Mouse (Mus musculus) thymus, adult 18-20 months (tissue): ENCODE data around the gene Cav2.
A peak's percentile ranks its signal among the peaks of the same experiment; 100 is the strongest.

Experiments used
- DNase-seq, 2 experiments: peaks; one replicate each; pipeline ENCODE4 v3.0.0; 2022; ENCODE audit warnings: mixed read lengths in 2 of 2

Gene Cav2

GRCm38 (mm10) chr6:17280939-17281756 lies at the start of gene Cav2:
TSS of gene Cav2 (plus strand) at chr6:17281185.
- DNase-seq = peak; percentile 28 to 30

DNA sequence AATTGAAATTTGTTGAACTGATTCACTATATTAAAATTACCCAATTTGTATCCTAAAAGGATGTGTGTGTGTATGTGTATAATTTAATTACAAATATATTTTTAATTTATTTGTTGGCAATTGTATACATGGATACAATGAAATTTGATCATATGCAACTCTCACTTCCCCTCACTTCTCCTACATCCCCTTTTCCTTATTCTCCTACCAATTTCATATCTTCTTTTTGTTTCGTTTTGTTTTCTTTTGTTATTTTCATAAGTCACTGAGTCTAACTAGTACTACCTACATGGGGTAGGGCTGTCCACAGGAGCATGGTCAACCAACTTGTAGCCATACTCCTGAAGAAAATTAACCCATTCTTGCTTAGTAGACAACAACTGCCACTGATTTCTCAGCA lies 41.3 kb upstream of the Cav2 start:
- DNase-seq = no peak

DNA sequence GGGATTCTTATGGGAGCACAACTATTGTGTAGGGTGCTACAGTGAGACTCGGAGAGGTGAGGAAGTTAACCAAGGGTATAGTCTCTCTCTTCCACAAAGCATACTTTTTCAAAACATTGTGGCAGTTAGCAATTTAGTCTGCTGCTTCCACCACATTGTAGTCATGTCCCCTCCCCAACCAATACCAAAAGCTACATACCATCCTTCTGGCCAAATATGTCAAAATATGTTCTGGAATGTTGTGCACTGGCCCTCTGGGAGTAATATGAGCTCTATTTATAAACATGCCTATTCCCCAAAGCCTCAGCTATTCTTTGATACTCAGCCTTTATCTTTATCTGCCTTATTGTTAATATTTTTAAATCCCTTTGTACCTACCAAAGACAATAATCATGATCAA lies 40.0 kb upstream of the Cav2 start:
- DNase-seq = no peak

- DNase-seq = no peak
Measured at GRCm38 (mm10) chr6:17246959-17247358, 34.0 kb upstream of the Cav2 start.

GRCm38 (mm10) chr6:17247673-17248072 lies 33.3 kb upstream of the Cav2 start:
- no peak for DNase-seq

GRCm38 (mm10) chr6:17248241-17248640 lies 32.7 kb upstream of the Cav2 start:
- DNase-seq = no peak

- no peak for DNase-seq
Measured at GRCm38 (mm10) chr6:17251958-17252357, 29.0 kb upstream of the Cav2 start.

GRCm38 (mm10) chr6:17258142-17258541 lies 22.8 kb upstream of the Cav2 start:
- DNase-seq = no peak

DNA sequence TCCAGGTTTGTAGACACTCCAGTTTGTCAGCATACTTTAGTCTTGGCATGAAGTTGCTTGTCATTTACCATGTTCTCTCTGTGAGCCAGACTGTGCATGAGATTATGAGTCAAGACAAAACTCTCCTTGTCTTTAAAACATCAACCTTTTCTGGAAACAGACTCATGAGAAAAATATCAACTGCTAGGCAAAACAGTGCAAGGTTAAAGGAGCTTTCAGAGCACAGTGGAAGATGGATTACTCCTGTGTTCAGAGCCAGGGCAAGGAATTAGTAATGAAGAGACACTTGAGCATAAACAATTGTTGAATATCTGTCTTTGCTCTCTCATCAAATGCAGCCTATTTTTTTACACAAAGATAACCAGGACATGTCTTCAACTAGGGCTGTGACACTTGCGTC lies 22.1 kb upstream of the Cav2 start:
- no peak for DNase-seq

DNA sequence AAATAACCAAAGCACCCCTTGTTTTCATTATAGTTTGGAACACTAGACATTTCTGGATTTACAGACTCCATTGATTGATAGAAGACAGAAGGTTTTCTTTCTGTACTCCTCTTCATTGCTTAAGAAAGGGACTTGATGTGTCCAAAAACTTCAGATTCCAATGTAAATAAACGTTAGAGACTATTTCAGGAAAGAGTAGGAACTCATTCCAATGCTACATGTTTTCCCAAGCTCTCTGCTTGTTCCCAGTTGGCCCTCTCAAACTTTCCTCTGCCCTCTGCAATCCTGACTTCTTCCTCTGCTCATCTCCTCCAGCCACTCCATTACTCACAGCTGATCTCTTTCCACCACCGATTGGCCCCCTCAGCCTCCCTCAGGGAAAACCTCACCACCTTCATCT lies 18.2 kb upstream of the Cav2 start:
- DNase-seq = no peak

- no peak for DNase-seq
Measured at GRCm38 (mm10) chr6:17265043-17265442, 15.9 kb upstream of the Cav2 start.

DNA sequence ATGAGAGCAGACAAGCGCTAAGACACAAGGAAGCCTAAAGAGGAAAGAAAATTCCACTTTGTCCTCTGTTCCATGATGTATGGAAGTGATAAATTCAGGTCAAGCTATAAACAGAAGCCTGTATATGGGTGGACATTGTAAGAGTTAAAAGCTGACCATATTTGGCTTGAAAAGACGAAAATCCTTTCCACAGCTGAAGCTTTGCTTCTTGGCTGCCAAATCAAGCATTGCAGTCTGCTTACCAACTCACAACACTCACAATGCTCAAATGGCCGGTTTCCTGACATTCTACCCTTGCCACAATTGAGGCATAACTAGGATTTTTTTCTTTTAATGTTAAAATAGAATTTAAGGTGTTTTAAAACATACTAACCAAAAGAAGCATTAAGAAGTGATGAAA lies 14.5 kb upstream of the Cav2 start:
- no peak for DNase-seq

DNA sequence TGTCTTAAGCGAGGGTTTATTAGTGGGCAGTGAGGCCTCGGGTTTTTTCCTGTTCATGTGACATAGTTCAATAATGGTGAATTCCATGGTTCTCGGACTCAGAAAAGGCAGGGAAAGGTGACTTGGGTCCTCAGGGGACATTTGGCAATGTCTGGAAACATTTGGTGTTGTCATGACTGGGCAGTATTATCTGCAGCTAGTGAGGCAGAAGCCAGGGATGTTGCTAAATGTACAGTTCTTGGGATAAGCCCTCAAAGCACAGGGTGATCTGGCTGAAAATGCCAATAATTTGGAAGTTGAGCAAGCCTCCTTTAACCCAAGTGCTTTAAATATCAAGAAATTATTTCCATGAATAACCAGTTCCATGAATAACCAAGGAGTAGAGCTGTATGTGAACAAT lies 2.6 kb upstream of the Cav2 start:
- no peak for DNase-seq

DNA sequence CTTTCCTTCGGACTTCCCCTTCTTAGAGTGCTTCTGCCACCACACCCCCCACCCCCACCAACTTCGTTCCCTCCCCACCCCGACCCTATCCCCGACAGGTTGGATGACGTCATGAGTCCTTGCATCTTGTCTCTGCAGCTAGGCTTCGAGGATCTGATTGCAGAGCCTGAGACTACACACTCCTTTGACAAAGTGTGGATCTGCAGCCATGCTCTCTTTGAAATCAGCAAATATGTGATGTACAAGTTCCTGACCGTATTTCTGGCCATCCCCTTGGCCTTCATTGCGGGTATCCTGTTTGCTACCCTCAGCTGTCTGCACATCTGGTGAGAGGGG lies 740 bp downstream of the Cav2 start:
- no peak for DNase-seq

GRCm38 (mm10) chr6:17282159-17282558 lies 1.2 kb downstream of the Cav2 start:
- DNase-seq = no peak

DNA sequence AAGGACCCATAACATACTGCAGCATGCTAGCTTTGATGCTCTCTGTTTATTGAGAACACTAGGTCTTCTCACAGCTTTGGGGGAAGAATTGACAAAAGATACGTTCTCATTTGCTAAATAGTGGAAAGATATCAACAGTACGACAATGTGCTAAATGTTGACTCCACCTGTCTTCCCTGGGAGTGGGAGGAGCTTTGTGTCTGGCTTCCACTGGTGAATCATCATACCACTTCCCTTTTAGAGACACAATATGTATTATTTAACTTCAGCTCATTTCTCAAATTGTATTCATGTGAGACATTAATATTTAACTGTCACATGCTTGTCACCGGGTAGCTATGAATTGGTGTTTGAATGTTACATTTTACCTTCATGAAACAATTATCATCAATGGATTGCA lies 2.8 kb downstream of the Cav2 start:
- DNase-seq = no peak

DNA sequence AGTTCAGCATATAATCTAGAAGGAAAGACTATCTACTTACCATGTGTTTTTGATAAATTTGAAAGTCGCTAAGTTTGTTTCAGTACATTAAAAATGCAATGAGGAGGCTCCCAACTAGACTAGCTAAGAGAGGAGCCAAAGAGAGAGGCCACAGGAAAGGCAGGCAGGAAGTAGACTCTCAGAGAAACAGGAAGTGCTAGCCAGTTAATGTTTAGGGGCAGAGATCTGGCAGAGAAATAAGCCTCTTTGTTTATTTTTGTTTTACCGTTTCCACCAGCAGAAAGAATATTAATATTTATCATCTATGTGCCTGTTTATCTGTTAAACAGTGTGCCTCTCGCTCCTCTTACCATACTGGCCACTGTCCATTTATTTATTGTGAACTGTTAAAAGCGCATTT lies 5.4 kb downstream of the Cav2 start:
- DNase-seq = no peak

GRCm38 (mm10) chr6:17295116-17295515 lies 14.1 kb downstream of the Cav2 start:
- no peak for DNase-seq

GRCm38 (mm10) chr6:17305954-17306601 lies 25.1 kb downstream of the Cav2 start, which contains the start of gene Cav1:
TSS of gene Cav1 (plus strand) at chr6:17306335.
- peak in 1 of 2 experiments; percentile 14 for DNase-seq

GRCm38 (mm10) chr6:17306602-17307325 lies 25.8 kb downstream of the Cav2 start:
- no peak for DNase-seq

DNA sequence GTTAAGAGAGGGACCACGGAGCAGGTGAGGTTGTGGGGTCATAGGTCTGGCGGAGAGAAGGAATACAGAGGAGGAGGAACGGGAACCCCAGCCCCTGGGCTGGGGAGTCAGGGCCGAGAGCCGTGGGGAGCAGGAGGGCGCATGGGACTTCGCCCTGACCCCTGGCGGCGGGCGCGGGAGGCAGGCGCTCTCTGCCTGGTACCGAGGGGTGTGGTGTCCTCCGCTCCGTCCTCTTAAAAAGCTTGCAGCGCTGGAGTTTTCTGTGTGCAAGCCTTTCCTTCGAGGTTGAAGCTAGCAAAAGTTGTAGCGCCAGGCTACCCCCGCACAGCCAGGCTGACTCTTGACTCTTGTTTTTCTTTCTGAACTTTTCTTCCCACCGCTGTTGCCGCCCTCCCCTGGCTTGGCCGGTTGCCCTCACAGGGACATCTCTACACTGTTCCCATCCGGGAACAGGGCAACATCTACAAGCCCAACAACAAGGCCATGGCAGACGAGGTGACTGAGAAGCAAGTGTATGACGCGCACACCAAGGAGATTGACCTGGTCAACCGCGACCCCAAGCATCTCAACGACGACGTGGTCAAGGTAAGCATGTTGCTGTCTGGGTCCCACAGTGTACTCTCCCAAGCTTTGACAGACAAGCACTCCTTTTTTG lies 26.6 kb downstream of the Cav2 start:
- DNase-seq = peak in 1 of 2 experiments; percentile 17

DNA sequence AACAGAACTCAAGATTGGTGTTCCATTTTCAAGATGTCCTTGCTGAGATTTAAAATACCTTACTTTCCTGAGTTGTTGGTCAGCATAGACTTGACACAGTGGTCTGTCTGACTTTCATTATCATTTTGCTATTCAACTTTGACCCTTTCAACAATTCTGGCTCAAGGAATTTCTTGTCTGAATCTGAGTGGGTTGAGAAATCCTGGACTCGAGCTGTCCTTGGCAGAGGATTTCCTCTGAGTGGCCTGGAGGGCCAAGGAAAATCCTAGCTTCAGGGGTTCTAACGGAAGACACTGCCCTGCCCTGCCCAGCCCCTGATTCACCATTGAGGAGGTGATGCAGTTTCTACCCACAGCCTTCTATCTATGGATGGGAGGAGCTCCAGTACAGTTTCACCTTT lies 27.7 kb downstream of the Cav2 start:
- no peak for DNase-seq

- DNase-seq = no peak
Measured at GRCm38 (mm10) chr6:17309260-17309659, 28.3 kb downstream of the Cav2 start.
